Mouse (Mus musculus) myocyte (in vitro differentiated cells): ENCODE data around the gene Sgsm1. TPM values are rescaled to one million over a fixed set of nuclear protein-coding genes. Genes with fewer than 3 reads are reported as not detected.

Experiments used
- H3K27me3 ChIP-seq: one replicate; pipeline ENCODE4 v1.6.1; 2011; ENCODE audit not compliant: control insufficient read depth, insufficient read depth, insufficient read length
- H3K36me3 ChIP-seq: one replicate; pipeline ENCODE4 v1.6.1; 2011; ENCODE audit not compliant: control insufficient read depth, insufficient read depth
- H3K4me2 ChIP-seq: one replicate; pipeline ENCODE4 v1.6.1; 2011; ENCODE audit warnings: low read depth, control low read depth
- H3K4me3 ChIP-seq: one replicate; pipeline ENCODE4 v1.5.1; 2011; ENCODE audit warnings: mild to moderate bottlenecking, control low read depth, moderate library complexity
- H3K79me2 ChIP-seq: one replicate; pipeline ENCODE4 v1.6.1; 2011; ENCODE audit not compliant: control insufficient read depth, insufficient read depth
- H3ac ChIP-seq: one replicate; pipeline ENCODE4 v1.6.1; 2011; ENCODE audit not compliant: control insufficient read depth, insufficient read length
- CEBPB ChIP-seq: IDR thresholded peaks from 2 replicates; pipeline ENCODE4 v1.6.1; 2011; ENCODE audit warnings: mild to moderate bottlenecking, moderate library complexity; ENCODE audit not compliant: poor library complexity, insufficient read depth, severe bottlenecking
- E2F4 ChIP-seq: IDR thresholded peaks from one replicate; pipeline ENCODE4 v1.6.1; 2011; ENCODE audit warnings: mild to moderate bottlenecking, control low read depth, moderate library complexity; ENCODE audit not compliant: insufficient read depth
- MAX ChIP-seq: IDR thresholded peaks from one replicate; pipeline ENCODE4 v1.6.1; 2011; ENCODE audit warnings: low read depth, mild to moderate bottlenecking, control low read depth
- MYOD1 ChIP-seq, 3 experiments: IDR thresholded peaks; one replicate each; pipeline ENCODE4 v1.6.1; 2011; ENCODE audit warnings: control low read depth in 2 of 3, low read depth in 2 of 3, mild to moderate bottlenecking in 2 of 3, moderate library complexity in 1 of 3; ENCODE audit not compliant: insufficient read length in 2 of 3, control insufficient read depth in 1 of 3
- MYOG ChIP-seq, 3 experiments: IDR thresholded peaks; one replicate each; pipeline ENCODE4 v1.6.1; 2011; ENCODE audit warnings: control low read depth in 2 of 3, low read depth in 2 of 3, mild to moderate bottlenecking in 2 of 3; ENCODE audit not compliant: insufficient read length in 2 of 3, control insufficient read depth in 1 of 3, insufficient read depth in 1 of 3
- POLR2A ChIP-seq: IDR thresholded peaks from one replicate; pipeline ENCODE4 v1.6.1; 2011; ENCODE audit warnings: low read depth, mild to moderate bottlenecking, control low read depth, moderate library complexity; ENCODE audit not compliant: insufficient read length
- POLR2AphosphoS2 ChIP-seq: IDR thresholded peaks from one replicate; pipeline ENCODE4 v1.6.1; 2011; ENCODE audit warnings: low read depth, control low read depth; ENCODE audit not compliant: insufficient read length
- REST ChIP-seq: IDR thresholded peaks from one replicate; pipeline ENCODE4 v1.6.1; 2011; ENCODE audit warnings: mild to moderate bottlenecking, control low read depth, moderate library complexity; ENCODE audit not compliant: insufficient read depth, insufficient read length
- SRF ChIP-seq: IDR thresholded peaks from one replicate; pipeline ENCODE4 v1.6.1; 2011; ENCODE audit warnings: low read depth; ENCODE audit not compliant: control insufficient read depth, insufficient read length
- TCF12 ChIP-seq: IDR thresholded peaks from one replicate; pipeline ENCODE4 v1.6.1; 2011; ENCODE audit warnings: mild to moderate bottlenecking, control low read depth; ENCODE audit not compliant: poor library complexity, insufficient read depth, severe bottlenecking
- TCF3 ChIP-seq: IDR thresholded peaks from one replicate; pipeline ENCODE4 v1.6.1; 2011; ENCODE audit warnings: low read depth, control low read depth; ENCODE audit not compliant: insufficient read length
- USF1 ChIP-seq: IDR thresholded peaks from one replicate; pipeline ENCODE4 v1.6.1; 2011; ENCODE audit warnings: low read depth, mild to moderate bottlenecking, control low read depth, moderate library complexity
- polyA plus RNA-seq: library from polyadenylated mRNA; unstranded; fragments of >200 nt; fragmentation: generic; extraction: Trizol; gene quantifications from one replicate; pipeline ENCODE4 v1.2.1, GENCODE M21; 2012; ENCODE audit warnings: missing spikeins

Sgsm1 gene
- polyA plus RNA-seq, 1 experiment: 3.6 TPM

DNA sequence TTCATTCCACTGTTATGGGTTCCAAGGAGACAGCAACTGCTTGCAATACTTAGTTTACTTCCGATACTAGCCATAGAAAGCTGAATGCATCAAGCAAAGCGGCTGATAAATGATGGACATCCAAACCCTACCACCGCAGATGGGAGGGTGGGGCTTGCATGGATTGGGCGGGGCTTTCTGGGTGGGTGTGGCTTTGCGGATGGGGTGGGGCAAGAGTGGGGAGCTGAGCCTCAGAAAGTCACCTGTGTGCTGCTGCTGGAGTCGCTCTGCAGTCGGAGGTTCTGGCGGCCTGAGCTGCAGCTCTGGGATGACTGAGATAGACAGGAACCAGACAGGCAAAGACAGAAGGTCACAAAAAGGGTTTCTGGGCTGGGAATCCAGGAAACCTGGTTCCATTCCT is 44.9 kb downstream of the Sgsm1 start:
- Histone ChIP-seq H3K79me2 (no peaks in the 10 kb centered on the region), H3K4me3 (no peak overlapping the region), H3K36me3 (no peaks in the 10 kb centered on the region), H3ac (no peak overlapping the region), H3K4me2 (no peak overlapping the region), H3K27me3 (no peaks in the 10 kb centered on the region)
- no peak for TF ChIP-seq MAX
- no peak for TF ChIP-seq POLR2A
- TF ChIP-seq CEBPB: no peak
- TF ChIP-seq POLR2AphosphoS2: no peak
- TF ChIP-seq TCF3: no peak
- no peak for TF ChIP-seq USF1
- no peak for TF ChIP-seq REST
- no peak for TF ChIP-seq MYOG (IDR thresholded peaks at IDR 0.05; ENCODE audit: control insufficient read depth in 1 of 3, insufficient read depth in 1 of 3, insufficient read length in 2 of 3, low read depth in 2 of 3)
- no peak for TF ChIP-seq MYOD1 (IDR thresholded peaks at IDR 0.05; ENCODE audit: control insufficient read depth in 1 of 3, insufficient read length in 2 of 3, low read depth in 2 of 3)
- no peak for TF ChIP-seq E2F4

- Histone ChIP-seq H3K4me3 (no peak overlapping the region), H3K36me3 (no peaks in the 10 kb centered on the region), H3K79me2 (no peaks in the 10 kb centered on the region), H3ac (no peak overlapping the region), H3K27me3 (no peaks in the 10 kb centered on the region), H3K4me2 (no peak overlapping the region)
- TF ChIP-seq TCF12 (no peak), MYOD1 (IDR thresholded peaks at IDR 0.05; ENCODE audit: control insufficient read depth in 1 of 3, insufficient read length in 2 of 3, low read depth in 2 of 3) (no peak), POLR2A (no peak), CEBPB (no peak), POLR2AphosphoS2 (no peak), USF1 (no peak), SRF (no peak), MYOG (IDR thresholded peaks at IDR 0.05; ENCODE audit: control insufficient read depth in 1 of 3, insufficient read depth in 1 of 3, insufficient read length in 2 of 3, low read depth in 2 of 3) (no peak), REST (no peak), MAX (no peak)
These were observed 59.8 kb downstream of the Sgsm1 start for GRCm38 (mm10) chr5:113250806-113251205.

DNA sequence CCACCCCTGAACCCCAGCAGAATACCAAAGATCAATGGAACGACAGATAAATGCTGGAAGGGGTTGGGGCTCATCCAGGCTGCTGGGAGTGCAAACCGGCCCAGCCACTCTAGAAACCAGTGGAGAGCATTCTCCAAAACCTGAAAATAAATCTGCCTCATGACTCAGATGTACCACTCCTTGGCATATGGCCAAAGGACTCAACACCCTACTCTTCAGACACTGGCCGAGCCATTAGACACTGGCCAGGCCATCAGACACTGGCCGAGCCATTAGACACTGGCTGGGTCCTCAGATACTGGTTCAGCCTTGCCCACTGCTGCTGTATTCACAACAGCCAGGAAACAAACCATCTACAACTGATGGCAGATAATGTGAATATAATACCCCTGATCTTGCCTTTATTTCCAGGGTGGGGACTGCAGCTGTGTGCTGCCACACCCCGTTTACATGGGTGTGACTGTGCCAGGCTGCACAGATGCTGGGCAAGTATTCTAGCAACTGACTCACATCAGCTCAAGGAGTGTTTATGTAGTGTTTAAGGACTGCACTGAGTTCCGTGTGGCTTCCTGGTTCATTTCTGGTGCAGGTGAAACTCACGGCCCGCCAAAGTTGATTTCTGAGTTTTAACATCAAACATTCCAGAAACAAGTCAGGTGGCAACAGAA is 61.2 kb downstream of the Sgsm1 start:
- H3K36me3 ChIP-seq: no peaks in the 10 kb centered on the region

DNA sequence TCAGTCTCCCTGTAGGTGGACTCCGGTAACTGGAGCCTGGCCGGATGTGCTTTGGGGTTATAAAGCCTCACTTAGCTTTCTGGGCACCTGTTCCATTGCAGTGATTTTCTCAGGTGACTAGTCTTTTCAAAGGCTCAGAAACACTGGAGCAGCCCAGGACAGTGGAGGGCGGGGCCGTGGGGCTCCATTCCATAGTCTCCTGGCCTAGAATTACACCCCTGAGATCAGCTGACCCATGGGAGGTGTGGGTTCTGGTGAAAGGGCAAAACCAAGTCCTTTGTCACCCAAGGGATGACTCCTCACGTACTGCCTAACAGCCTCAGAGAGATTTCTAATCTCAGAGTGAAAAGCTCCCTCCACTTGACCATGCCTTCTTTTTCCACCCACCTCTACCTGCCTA is 80.4 kb downstream of the Sgsm1 start:
- Histone ChIP-seq H3K4me3 (no peak overlapping the region), H3K79me2 (no peaks in the 10 kb centered on the region), H3K4me2 (no peak overlapping the region), H3K27me3 (peaks cover 3% of the 10 kb centered on the region), H3ac (no peak overlapping the region), H3K36me3 (no peaks in the 10 kb centered on the region)
- TF ChIP-seq POLR2A (no peak), POLR2AphosphoS2 (no peak), E2F4 (no peak), MYOD1 (IDR thresholded peaks at IDR 0.05; ENCODE audit: control insufficient read depth in 1 of 3, insufficient read length in 2 of 3, low read depth in 2 of 3) (no peak), MYOG (IDR thresholded peaks at IDR 0.05; ENCODE audit: control insufficient read depth in 1 of 3, insufficient read depth in 1 of 3, insufficient read length in 2 of 3, low read depth in 2 of 3) (no peak), TCF12 (no peak)

More for the DNA sequence above, 61.2 kb downstream of the Sgsm1 start:
- Histone ChIP-seq H3ac (no peak overlapping the region), H3K79me2 (no peaks in the 10 kb centered on the region), H3K27me3 (no peaks in the 10 kb centered on the region), H3K4me3 (no peak overlapping the region), H3K4me2 (peak overlapping the region; percentile 34)
- peak in 1 of 3 experiments; percentile 79 for TF ChIP-seq MYOD1 (IDR thresholded peaks at IDR 0.05; ENCODE audit: control insufficient read depth in 1 of 3, insufficient read length in 2 of 3, low read depth in 2 of 3)
- no peak for TF ChIP-seq USF1
- TF ChIP-seq TCF12: peak; percentile 70
- TF ChIP-seq MAX: no peak
- peak in 2 of 3 experiments; percentile 43 to 49 for TF ChIP-seq MYOG (IDR thresholded peaks at IDR 0.05; ENCODE audit: control insufficient read depth in 1 of 3, insufficient read depth in 1 of 3, insufficient read length in 2 of 3, low read depth in 2 of 3)

- Histone ChIP-seq H3ac (no peak within 1 kb of the TSS), H3K4me2 (peak within 1 kb of the TSS; percentile 69), H3K27me3 (peaks cover 3% of the 10 kb centered on the region), H3K79me2 (no peaks in the 10 kb centered on the region), H3K4me3 (no peak within 1 kb of the TSS), H3K36me3 (no peaks in the 10 kb centered on the region)
- TF ChIP-seq USF1 (peak; percentile 80), SRF (no peak)
These were observed 83.9 kb downstream of the Sgsm1 start, which contains the start of gene Tmem211 for GRCm38 (mm10) chr5:113226632-113227102. Gene Tmem211, plus strand, starts transcription at chr5:113226909.
